Mouse (Mus musculus) kidney, embryonic 16.5 days (tissue): ENCODE results near the gene Cactin. TPM values are rescaled to one million over a fixed set of nuclear protein-coding genes. Genes with fewer than 3 reads are reported as not detected.
A peak's percentile ranks its signal among the peaks of the same experiment; 100 is the strongest.

ENCODE experiments used
- ATAC-seq: fragments of 200-750 bp; cut with Nextera tagmentation; 2 replicates; pipeline ENCODE4 v1.8.0; 2017; ENCODE audit warnings: moderate TSS enrichment; ENCODE audit not compliant: low FRiP score, low TSS enrichment
- H3K27ac ChIP-seq: fragments of 300-500 bp; sonication (generic); 2 replicates; pipeline ENCODE4 v1.5.1; 2014; ENCODE audit warnings: low read length
- H3K27me3 ChIP-seq: fragments of 300-500 bp; sonication (generic); 2 replicates; pipeline ENCODE4 v1.6.1; 2014; ENCODE audit warnings: low read length, control low read depth, mixed read lengths; ENCODE audit not compliant: insufficient read depth
- H3K36me3 ChIP-seq: fragments of 300-500 bp; sonication (generic); 2 replicates; pipeline ENCODE4 v1.6.1; 2014; ENCODE audit warnings: low read length, control low read depth, mixed read lengths; ENCODE audit not compliant: insufficient read depth
- H3K4me1 ChIP-seq: fragments of 300-500 bp; sonication (generic); 2 replicates; pipeline ENCODE4 v1.6.1; 2014; ENCODE audit warnings: low read length, control low read depth, mixed read lengths; ENCODE audit not compliant: insufficient read depth
- H3K4me2 ChIP-seq: fragments of 300-500 bp; sonication (generic); replicated peaks from 2 replicates; pipeline ENCODE4 v1.6.1; 2014; ENCODE audit warnings: low read depth, low read length
- H3K4me3 ChIP-seq: fragments of 300-500 bp; sonication (generic); 2 replicates; pipeline ENCODE4 v1.5.1; 2014; ENCODE audit warnings: mild to moderate bottlenecking, low read length
- H3K9ac ChIP-seq: fragments of 300-500 bp; sonication (generic); replicated peaks from 2 replicates; pipeline ENCODE4 v1.6.1; 2014; ENCODE audit warnings: low read length
- H3K9me3 ChIP-seq: fragments of 300-500 bp; sonication (generic); 2 replicates; pipeline ENCODE4 v1.6.1; 2016; ENCODE audit warnings: low read length, control low read depth
- WGBS: fragments of 180-500 bp; shearing (Covaris S2); extraction: QIAGEN DNeasy Blood & Tissue Kit; methylation state at CpG from one replicate; pipeline ENCODE4 v1.1.7; 2014; 5-methylcytosine and 5-hydroxymethylcytosine counted together
- polyA plus RNA-seq: library from polyadenylated mRNA; unstranded; fragments of >200 nt; fragmentation: Nextera tagmentation; extraction: Ambion mirVana; gene quantifications from 2 replicates; pipeline ENCODE4 v1.2.1, GENCODE M21; 2015

Cactin gene
- polyA plus RNA-seq, 1 experiment from 2014 or later, result 43.2 TPM

DNA sequence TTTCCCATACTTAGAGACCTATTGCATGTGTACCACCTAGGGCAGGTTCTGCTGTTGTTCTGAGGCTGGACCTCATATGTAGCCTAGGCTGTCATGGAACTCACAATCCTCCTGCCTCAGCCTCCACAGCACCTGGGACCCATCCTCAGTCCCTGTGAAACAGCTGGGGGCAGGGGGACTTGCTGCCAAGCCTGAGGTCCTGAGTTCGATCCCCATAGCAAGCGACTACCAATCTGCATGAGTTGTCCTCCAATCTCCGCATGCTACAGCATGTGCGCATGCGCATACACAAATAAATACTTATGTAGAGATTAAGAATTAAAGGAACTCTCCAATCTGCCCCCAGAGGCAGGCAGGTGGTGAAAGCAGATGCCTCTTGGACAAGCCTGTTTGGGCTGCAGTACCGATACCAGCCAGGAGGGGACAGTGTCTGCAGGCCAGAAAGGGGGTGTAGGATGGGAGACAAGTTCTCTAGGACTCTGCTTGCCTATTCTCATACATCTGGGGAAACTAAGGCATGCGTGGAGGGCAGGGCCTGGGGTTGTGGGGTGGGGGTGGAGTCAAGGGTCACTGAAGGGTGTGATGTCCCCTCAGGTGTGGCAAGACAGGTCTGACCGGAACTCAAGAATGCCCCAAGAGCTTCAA, 33.3 kb upstream of the Cactin start:
- peaks cover 37% of the 10 kb centered on the region for H3K4me1 ChIP-seq
- no peak overlapping the region; the same call in 1 of the 2 replicates for H3K4me2 ChIP-seq
- H3K4me3 ChIP-seq, result no peak overlapping the region
- H3K9me3 ChIP-seq, result no peaks in the 10 kb centered on the region
- peaks cover 45% of the 10 kb centered on the region for H3K27me3 ChIP-seq
- 56% methylated on average over 8 of the region's 8 CpGs for WGBS
- H3K9ac ChIP-seq, result no peak overlapping the region
- no peak overlapping the region for H3K27ac ChIP-seq
- H3K36me3 ChIP-seq, result no peaks in the 10 kb centered on the region
- ATAC-seq, result no peak

DNA sequence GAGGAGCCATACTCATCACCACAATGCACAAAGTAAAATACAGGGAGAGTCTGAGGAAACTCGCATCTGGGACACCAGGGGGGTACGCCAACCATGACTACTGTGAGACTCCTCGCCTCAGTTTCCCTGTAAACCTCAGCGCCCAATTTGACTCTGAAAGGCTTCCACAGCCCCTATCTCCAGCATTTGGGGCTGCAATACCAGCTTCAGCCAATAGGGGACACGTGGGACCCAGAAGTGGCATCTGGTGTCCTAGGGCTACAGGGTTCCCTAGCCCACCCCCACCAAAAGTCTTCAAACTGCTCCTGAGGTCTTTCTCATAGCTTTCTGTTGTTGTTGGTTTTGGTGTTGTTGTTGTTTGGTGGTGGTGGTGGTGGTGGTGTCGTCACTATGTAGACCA, 32.3 kb upstream of the Cactin start:
- Histone ChIP-seq H3K27ac (no peak overlapping the region), H3K4me2 (no peak overlapping the region; the same call in 1 of the 2 replicates), H3K9me3 (no peaks in the 10 kb centered on the region), H3K4me3 (no peak overlapping the region), H3K9ac (no peak overlapping the region), H3K27me3 (peaks cover 37% of the 10 kb centered on the region), H3K36me3 (no peaks in the 10 kb centered on the region), H3K4me1 (peaks cover 37% of the 10 kb centered on the region)
- WGBS, result 31% methylated on average over 6 of the region's 6 CpGs
- no peak for ATAC-seq

DNA sequence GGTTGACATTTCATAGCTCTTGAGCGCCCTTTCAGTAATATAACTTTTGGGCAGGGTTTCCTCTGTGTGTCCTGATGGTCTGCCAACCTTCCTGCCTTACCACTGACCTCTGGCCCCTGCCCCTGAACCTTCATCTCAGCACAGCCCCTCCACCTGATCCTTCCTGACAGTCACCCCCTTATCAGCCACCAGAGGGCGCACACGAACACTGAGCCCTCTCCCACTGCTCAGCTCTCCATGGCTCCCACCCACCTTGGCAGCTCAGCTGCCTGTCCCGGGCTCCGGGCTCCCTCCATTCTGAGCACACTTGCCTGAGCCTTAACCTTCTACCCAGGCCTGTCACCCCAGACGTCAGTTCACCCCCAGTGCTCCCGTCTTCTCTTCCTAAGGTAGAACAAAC, 31.6 kb upstream of the Cactin start:
- H3K4me1 ChIP-seq, result peaks cover 39% of the 10 kb centered on the region
- H3K27ac ChIP-seq, result no peak overlapping the region
- no peak overlapping the region for H3K4me3 ChIP-seq

GRCm38 (mm10) chr10:81289811-81290210, 31.1 kb upstream of the Cactin start:
- 52% methylated on average over 14 of the region's 14 CpGs for WGBS
- no peak for ATAC-seq
- Histone ChIP-seq H3K4me2 (peak overlapping the region; percentile 44), H3K4me1 (peaks cover 41% of the 10 kb centered on the region), H3K9me3 (no peaks in the 10 kb centered on the region), H3K9ac (peak overlapping the region; percentile 34; the same call in 1 of the 2 replicates), H3K27ac (no peak overlapping the region), H3K36me3 (no peaks in the 10 kb centered on the region), H3K4me3 (no peak overlapping the region), H3K27me3 (peaks cover 26% of the 10 kb centered on the region)

More for the DNA sequence above, 31.6 kb upstream of the Cactin start:
- H3K36me3 ChIP-seq, result no peaks in the 10 kb centered on the region
- peaks cover 31% of the 10 kb centered on the region for H3K27me3 ChIP-seq
- peak overlapping the region; percentile 34; the same call in 1 of the 2 replicates for H3K9ac ChIP-seq
- H3K9me3 ChIP-seq, result no peaks in the 10 kb centered on the region
- 2% methylated on average over 7 of the region's 7 CpGs for WGBS
- ATAC-seq, result no peak
- H3K4me2 ChIP-seq, result peak overlapping the region; percentile 44

DNA sequence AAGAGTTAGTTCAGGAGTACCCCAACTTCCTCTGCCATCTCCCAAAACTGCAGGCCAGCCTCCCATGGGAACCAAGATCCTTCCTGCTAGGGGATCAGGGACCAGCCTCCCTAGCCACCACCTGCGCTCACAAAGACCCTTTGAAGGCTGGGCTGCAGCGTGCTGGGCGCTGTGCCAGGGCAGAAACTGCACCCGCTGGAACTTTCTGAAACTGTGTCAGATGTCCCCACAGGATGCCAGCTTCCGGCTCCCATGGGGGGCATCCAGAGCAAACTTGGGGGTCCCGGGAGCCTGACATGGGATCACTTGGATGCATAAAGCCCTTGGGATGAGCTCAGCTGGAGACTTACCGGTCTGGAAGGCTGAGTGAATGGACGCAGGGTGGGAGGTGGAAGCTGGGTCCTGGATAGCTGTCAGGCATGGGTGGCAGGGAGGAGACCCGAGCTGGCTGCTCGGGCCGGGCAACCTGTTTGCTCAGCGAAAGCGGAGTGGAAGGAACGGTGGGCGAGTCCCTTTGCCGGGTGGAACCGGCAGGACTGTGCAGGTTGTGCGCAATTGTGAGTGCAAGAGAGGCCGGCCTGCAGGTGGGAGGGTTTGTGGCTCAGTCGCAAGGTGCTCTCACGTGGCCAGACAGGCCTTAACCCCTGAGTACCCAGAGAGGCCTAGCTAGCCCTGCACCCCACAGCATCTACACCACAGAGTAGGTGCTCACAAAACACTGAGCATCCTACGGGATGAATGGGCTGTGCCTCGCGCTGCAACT, 30.0 kb upstream of the Cactin start:
- H3K4me2 ChIP-seq, result peak overlapping the region; percentile 44
- H3K27me3 ChIP-seq, result peaks cover 20% of the 10 kb centered on the region; the same call in 1 of the 2 replicates
- no peak for ATAC-seq
- H3K4me1 ChIP-seq, result peaks cover 46% of the 10 kb centered on the region
- peak overlapping the region; percentile 35 for H3K4me3 ChIP-seq
- peak overlapping the region; percentile 22 for H3K9ac ChIP-seq
- H3K27ac ChIP-seq, result peak overlapping the region; percentile 71
- WGBS, result 14% methylated on average over 24 of the region's 24 CpGs
- no peaks in the 10 kb centered on the region for H3K9me3 ChIP-seq
- no peaks in the 10 kb centered on the region for H3K36me3 ChIP-seq

GRCm38 (mm10) chr10:81291511-81292104, 29.3 kb upstream of the Cactin start, which contains the start of gene Tjp3:
Gene Tjp3, minus strand, starts transcription at chr10:81291581.
- H3K36me3 ChIP-seq, result no peaks in the 10 kb centered on the region
- ATAC-seq, result no peak
- peaks cover 42% of the 10 kb centered on the region for H3K4me1 ChIP-seq
- peak within 1 kb of the TSS; percentile 71 for H3K27ac ChIP-seq
- H3K9ac ChIP-seq, result peak within 1 kb of the TSS; percentile 22
- 65% methylated on average over 9 of the region's 9 CpGs for WGBS
- peaks cover 20% of the 10 kb centered on the region; the same call in 1 of the 2 replicates for H3K27me3 ChIP-seq
- H3K4me3 ChIP-seq, result peak within 1 kb of the TSS; percentile 94
- no peaks in the 10 kb centered on the region for H3K9me3 ChIP-seq
- H3K4me2 ChIP-seq, result peak within 1 kb of the TSS; percentile 93

GRCm38 (mm10) chr10:81292554-81293333, 28.2 kb upstream of the Cactin start, which contains the start of gene Pip5k1c:
Gene Pip5k1c, plus strand, starts transcription at chr10:81292963.
- H3K36me3 ChIP-seq, result no peaks in the 10 kb centered on the region
- peak within 1 kb of the TSS; percentile 87 for H3K9ac ChIP-seq
- WGBS, result under 1% methylated on average over 64 of the region's 80 CpGs
- peaks cover 42% of the 10 kb centered on the region for H3K4me1 ChIP-seq
- peak within 1 kb of the TSS; percentile 93 for H3K4me2 ChIP-seq
- peak; percentile 95 for ATAC-seq
- no peaks in the 10 kb centered on the region for H3K9me3 ChIP-seq
- H3K27ac ChIP-seq, result peak within 1 kb of the TSS; percentile 88
- peak within 1 kb of the TSS; percentile 94 for H3K4me3 ChIP-seq
- peaks cover 20% of the 10 kb centered on the region; the same call in 1 of the 2 replicates for H3K27me3 ChIP-seq

DNA sequence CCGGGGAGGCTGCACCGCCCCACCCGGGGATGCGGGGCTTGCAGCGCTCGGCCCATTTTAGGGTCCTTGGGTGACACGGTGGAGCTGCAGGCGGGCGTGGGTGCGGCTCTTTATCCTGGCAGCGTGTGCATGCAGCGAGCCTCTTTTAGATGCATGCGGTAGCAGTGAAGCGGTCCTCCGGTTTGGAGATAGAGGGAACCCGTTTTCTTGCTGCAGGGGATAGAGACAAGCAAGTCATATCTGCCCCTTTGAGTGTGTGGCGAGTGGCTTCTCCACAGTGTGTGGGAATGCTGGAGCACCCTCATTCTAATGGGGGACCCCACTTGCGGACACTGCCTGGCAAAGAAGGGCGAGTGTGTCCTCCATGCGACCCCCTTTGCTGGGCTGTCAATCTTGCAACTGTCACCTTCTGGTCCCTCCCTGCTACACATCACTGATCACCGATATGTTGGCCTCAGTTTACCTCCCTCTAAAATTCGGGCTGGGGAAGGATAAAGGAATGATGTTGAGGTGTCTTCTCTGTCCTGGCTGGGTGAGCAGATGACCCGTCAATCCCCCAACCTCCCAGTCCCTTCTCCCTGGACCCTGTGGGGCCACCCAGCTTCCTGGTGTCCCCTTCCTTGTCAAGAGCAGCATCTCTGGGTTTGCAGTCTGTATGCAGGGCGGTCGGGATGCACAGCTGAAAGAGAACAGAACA, 27.4 kb upstream of the Cactin start:
- peak overlapping the region; percentile 87 for H3K9ac ChIP-seq
- H3K27me3 ChIP-seq, result peaks cover 20% of the 10 kb centered on the region; the same call in 1 of the 2 replicates
- H3K36me3 ChIP-seq, result no peaks in the 10 kb centered on the region
- peak overlapping the region; percentile 94 for H3K4me3 ChIP-seq
- peaks cover 40% of the 10 kb centered on the region for H3K4me1 ChIP-seq
- peak overlapping the region; percentile 88 for H3K27ac ChIP-seq
- peak overlapping the region; percentile 93 for H3K4me2 ChIP-seq
- no peaks in the 10 kb centered on the region for H3K9me3 ChIP-seq
- 2% methylated on average over 25 of the region's 25 CpGs for WGBS
- peak; percentile 0; the same call in 1 of the 2 replicates for ATAC-seq

- peaks cover 46% of the 10 kb centered on the region for H3K4me1 ChIP-seq
Observed at GRCm38 (mm10) chr10:81294442-81294841, 26.5 kb upstream of the Cactin start.

More at GRCm38 (mm10) chr10:81294442-81294841, 26.5 kb upstream of the Cactin start:
- Histone ChIP-seq H3K9me3 (no peaks in the 10 kb centered on the region), H3K4me3 (peak overlapping the region; percentile 94), H3K27me3 (peaks cover 20% of the 10 kb centered on the region; the same call in 1 of the 2 replicates), H3K4me2 (peak overlapping the region; percentile 93), H3K27ac (no peak overlapping the region), H3K36me3 (no peaks in the 10 kb centered on the region), H3K9ac (peak overlapping the region; percentile 87)
- 26% methylated on average over 8 of the region's 8 CpGs for WGBS
- no peak for ATAC-seq
